Mouse (Mus musculus) lung, postnatal 4 days (tissue): ENCODE measurements around the gene Spns3.
"Not testable (repeated sequence)": the region's sequence is repeated elsewhere in the genome, so short reads cannot be mapped to it uniquely, and the experiment has no call there.

ENCODE experiments used
- DNase-seq, 2 experiments: peaks; one replicate each; pipeline ENCODE4 v3.0.0; 2021

The Spns3 gene

DNA sequence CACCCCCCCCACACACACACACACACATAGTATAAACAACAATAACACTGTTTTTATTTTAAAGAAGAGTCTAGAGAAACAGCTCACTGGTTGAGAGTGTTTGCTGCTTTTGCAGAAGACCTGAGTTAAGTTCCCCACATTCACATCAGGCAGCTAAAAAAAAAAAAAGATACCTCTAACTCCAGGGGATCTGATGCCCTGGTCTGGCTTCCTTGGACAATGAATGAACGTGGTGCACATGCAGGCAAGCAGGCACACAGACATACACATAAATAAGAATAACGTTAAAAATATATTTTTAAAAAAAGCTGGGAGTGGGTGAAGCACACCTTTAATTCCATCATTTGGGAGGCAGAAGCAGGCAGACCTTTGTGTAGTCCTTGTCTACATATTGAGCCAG is 6.6 kb upstream of the Spns3 start:
- DNase-seq, result no peak

- no peak for DNase-seq
These were observed 6.2 kb upstream of the Spns3 start for GRCm38 (mm10) chr11:72556470-72556869.

DNA sequence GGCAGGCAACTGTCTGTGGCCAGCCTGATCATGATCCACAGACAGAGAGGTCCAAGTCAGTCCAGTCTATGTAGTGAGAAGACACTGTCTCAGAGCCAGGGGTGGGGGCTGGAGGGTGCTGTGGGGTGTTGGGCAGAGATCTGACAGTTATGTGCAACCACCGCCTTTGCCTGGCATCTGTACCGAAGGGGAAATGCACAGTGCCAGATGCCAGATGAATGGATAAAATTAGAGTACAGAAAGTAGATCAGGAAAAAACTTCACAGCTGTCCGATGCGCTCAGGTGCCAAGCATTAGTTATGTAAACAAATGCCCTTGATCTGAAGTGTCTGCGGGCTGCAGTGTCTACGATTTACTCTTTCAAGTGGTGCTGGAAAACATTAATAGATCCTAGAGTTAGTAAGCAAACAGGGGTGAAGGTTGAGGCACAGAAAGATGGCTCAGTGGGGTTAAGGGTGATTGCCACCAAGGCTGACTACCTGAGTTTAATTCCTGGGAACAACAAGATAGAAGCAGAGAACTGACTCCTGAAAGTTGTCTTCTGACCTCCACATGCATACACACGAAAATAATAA is 1.3 kb upstream of the Spns3 start:
- DNase-seq, result no peak

DNA sequence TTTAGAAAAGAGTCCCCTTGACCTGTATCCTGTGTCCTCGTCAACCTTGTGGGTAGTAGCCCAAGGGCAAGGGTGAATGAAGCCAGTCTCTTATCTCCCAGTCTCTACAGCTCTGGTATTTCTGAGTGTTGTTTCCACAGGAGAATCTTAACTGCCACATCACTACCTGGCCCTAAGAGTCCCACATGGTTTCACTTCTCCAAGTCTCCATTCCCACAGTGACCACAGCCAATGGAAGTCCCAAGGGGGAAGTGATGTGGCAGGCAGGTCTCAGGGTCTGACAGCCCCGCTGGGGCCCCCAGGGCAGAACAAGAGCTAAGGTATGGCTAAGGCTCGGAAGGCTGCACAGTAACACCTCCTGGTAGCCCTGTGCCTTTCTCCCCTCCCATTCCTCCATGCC is 3.1 kb downstream of the Spns3 start:
- no peak for DNase-seq

- DNase-seq, result no peak
These were observed 5.6 kb downstream of the Spns3 start for GRCm38 (mm10) chr11:72544716-72545115.

- DNase-seq, result not testable (repeated sequence)
These were observed 6.6 kb downstream of the Spns3 start for GRCm38 (mm10) chr11:72543692-72544091.

DNA sequence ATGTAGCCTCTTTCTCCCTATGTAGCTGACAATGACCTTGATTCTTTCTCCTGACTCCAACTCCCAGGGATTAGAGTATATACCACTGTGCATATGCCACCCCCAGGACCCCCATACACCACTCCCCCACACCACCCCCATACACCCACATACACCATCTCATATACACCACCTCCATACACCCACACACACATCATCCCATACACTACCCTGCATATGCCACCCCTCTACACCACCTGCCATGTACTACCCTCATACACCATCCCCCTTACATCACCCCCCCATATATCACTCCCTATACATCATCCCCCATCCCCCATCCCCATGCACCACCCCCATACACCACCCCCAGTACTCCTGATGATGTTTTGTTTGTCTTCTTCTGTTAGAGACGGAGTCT is 7.7 kb downstream of the Spns3 start:
- DNase-seq, result no peak

DNA sequence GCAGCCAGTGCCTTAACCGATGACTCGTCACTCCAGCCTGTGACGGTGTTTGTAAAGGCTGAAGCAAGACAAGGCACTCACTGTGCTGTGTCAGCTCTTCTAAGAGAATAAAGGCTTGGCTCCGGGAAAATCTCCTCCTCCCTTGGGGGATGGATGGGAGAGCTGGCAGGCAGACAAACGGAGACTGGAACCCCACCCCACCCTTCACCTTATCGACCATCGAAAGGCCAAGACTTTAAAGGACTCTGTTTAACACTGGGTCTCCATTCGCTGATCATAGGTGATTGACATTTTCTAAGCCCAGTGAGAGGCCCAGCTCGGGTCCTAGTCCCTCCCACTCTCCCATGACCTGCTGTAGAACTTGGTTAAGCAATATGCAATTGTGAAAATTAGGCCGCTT is 8.4 kb downstream of the Spns3 start:
- no peak for DNase-seq

DNA sequence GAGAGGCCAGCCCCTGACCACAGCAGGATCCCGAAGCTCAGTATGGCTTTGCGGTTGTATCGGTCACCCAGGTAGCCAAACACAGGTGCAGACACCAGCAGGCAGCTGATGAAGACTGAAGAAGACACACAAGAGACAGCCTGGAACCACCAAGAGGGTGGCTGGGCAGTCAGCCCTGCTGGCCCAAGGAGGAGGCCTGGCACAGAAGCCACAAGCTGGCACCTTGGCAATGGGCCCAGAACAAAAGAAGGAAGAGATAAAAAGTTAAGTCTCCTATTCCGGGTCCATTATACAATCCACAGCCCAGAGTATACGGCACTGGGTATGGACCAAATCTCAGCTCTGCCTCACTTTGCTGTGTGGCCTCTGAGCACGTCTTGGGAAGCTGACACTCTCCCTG is 9.9 kb downstream of the Spns3 start:
- no peak for DNase-seq

GRCm38 (mm10) chr11:72538811-72539210 is 11.5 kb downstream of the Spns3 start:
- DNase-seq, result no peak

DNA sequence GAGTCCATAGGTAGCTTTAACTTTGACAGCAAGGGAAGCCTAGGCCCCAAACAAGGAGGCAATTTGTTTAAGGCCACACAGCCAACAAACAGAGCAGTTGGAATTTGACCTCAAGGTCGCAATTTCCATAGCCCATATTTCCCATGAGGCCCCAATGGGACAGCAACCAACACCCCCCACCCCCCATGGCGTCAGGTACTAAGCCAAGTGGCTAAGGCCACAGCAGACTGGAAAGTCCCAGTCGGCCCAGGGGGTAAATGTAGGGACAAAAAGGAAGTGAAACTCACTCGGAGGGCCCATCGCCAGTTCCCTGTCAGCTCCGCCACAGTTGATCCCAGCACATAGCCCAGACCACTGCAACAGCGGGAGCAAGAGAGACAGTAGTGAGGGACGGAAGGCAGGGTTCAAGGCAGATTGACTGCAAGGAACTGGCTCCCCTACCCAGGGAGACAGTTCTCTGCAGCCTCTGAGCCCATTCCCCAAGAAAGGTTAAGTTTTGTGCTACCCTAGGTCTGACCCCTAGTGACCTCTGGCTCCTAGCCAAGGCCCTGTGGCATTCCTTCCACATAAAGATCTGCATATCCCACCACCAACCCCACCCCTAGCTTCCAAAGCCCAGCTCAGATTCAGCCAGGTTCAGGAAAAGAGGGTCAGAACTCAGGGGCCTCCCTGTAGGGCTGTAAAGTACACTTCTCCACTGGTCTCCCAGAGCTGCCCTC is 12.1 kb downstream of the Spns3 start:
- DNase-seq, result peak; percentile 36 to 51

- no peak for DNase-seq
These were observed 12.8 kb downstream of the Spns3 start for GRCm38 (mm10) chr11:72537503-72537902.

- DNase-seq, result no peak
These were observed 14.8 kb downstream of the Spns3 start for GRCm38 (mm10) chr11:72535519-72535918.

DNA sequence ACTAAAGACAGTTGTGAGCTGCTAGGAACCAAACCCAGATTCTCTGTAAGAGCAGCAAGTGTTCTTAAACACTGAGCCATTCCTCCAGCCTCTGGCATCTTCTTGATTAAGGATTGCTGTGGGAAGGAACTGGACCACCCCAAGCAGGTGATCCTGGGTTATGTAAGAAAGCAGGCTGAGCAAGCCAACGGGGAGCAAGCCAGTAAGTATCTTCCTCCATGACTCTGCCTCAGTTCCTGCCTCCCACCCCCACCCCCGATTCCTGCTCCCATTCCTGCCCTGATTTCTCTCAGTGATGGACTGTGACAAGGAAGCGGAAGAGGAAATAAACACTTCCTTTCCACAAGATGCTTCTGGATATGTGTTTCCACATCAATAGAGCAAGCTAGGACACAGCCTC is 17.4 kb downstream of the Spns3 start:
- DNase-seq, result no peak

- DNase-seq, result no peak
These were observed 18.7 kb downstream of the Spns3 start for GRCm38 (mm10) chr11:72531632-72532031.

- DNase-seq, result no peak
These were observed 19.2 kb downstream of the Spns3 start for GRCm38 (mm10) chr11:72531144-72531543.

DNA sequence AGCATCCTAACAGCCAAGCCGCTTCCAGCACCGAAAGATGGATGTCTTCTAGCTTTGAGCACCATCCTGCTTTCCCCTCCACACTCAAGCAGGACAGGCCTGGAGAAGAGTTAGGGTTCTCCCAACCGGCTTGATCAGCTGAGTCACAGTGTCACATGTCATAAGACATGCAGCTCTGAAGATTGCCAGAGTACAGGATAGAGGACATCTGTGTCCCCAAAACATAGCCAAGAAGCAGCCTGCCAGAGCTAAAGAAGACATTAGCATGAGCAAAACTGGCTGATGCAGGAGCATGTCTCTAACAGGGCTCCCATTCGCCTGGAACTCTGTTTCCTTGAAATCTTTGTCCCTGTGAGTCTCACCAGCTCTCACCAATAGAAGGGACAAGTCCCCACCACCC is 24.1 kb downstream of the Spns3 start:
- DNase-seq, result no peak

DNA sequence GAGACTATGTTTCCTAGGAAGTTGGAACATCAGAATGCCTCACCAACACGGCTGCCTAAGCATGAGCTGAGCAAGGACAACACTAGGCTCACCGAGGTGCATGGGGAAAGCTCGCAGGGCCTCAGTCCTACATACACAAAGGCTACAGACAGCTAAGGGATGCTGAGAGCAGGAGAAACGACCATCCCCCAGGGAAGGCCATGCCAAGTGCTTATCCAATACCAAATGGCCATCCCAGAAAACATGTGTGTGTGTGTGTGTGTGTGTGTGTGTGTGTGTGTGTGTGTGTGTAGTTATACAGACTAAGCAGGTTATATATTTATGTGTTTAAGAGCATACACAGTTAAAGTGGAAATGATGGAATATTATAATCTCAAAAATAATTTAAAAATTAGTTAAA is 26.6 kb downstream of the Spns3 start:
- DNase-seq, result no peak

DNA sequence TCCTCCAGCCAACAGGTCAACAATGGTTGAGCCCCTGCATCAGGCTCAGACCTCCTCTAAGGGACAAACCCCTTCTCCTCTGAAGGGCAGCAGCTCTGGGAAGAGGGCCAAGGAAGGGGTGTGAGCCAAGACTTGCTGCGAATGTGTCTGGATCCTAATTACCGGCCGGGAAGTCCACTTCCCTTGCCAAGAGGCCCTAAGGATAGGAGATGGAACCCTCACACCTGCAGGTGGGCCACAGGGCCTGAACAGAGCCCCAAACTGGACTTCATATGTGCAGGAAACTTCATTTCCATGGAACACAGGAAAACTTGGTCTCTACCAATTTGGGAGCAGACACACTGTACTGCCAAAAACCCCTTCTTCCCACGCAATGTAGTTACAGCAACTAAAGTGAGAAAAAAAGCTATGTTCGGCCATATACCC is 27.7 kb downstream of the Spns3 start:
- DNase-seq, result peak; percentile 53 to 70

GRCm38 (mm10) chr11:72521598-72522541 is 28.4 kb downstream of the Spns3 start:
- no peak for DNase-seq

DNA sequence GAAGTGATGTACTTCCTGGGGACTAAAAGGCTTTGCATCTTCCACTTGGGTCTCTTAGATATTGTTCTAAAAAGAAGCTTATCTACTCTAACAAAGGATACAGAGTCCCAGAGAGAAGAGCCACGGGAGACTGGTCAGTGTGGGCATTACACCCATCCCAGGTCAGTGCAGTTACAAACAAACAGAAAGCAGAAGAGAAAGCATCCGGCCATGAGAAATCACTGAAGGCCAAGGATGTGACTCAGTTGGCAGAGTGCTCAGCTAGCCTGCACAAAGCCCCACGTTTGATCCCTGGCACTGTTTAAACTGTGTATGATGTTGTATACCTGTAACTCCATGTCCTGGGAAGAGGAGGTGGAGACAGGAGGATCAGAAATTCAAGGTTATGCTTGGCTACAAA is 30.4 kb downstream of the Spns3 start:
- no peak for DNase-seq

DNA sequence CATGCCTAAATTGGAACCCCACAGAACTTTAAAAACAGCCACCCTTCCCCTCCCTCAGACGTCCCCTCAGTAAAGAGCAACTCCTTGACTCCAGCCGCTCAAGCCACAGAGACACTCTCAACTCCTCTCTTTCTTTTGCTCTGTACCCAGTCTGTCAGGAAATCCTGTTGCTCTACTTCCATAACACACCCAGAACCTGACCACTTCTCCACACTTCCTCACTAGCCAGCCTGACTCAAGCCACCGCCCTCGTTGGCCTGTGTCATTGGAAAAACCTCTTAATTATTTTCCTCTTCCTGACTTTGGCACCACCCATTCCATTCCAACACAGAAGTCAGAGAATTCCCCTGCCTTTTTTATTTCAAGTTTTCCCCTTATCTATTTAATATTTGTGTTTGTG is 31.1 kb downstream of the Spns3 start:
- peak; percentile 32 to 48 for DNase-seq

DNA sequence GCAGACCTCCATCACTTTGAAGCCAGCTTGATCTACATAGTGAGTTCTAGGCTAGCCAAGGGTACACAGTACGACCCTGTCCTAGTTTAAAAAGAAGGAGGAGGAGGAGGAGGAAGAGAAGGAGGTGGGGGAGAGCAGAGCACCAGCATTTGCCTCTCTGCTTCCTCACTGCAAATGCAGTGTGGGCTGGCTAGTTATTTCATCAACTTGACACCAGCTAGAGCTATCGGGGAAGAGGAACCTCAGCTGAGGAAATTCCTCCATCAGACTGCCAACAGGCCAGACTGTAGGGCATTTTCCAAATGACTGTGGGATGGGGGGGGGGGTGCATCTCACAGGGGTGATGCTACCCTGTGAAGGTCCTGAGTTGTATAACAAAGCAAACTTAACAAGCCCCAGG is 31.9 kb downstream of the Spns3 start:
- DNase-seq, result no peak

DNA sequence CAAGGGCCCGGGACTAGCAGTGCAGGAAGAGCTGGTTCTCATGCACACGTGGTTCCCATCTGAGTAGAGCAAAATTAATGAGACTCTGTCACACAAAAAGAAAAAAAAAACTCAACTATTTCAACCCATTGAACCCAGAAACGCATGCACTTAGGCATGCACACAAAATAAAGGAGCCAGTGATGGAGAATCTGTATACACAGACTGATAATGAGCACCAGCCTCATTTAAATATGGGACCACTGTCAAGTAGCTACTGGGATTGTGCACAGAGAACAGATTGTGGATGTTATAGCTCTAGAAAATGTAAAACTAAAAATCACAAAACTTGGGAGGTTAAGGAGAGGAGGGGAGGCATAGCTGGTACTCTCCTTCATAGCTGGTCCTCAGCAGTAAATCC is 35.3 kb downstream of the Spns3 start:
- no peak for DNase-seq
